Mouse (Mus musculus): Measurements from ENCODE around the gene Soat1. TPM values are rescaled to one million over a fixed set of nuclear protein-coding genes. Genes with fewer than 3 reads are reported as not detected.
"Not testable (repeated sequence)": the region's sequence is repeated elsewhere in the genome, so short reads cannot be mapped to it uniquely, and the experiment has no call there.

Gene Soat1
- polyA plus RNA-seq (2012; ENCODE audit: insufficient read depth, low replicate concordance) = 23.7 TPM in 1 of 2 replicates, not detected in the other

DNA sequence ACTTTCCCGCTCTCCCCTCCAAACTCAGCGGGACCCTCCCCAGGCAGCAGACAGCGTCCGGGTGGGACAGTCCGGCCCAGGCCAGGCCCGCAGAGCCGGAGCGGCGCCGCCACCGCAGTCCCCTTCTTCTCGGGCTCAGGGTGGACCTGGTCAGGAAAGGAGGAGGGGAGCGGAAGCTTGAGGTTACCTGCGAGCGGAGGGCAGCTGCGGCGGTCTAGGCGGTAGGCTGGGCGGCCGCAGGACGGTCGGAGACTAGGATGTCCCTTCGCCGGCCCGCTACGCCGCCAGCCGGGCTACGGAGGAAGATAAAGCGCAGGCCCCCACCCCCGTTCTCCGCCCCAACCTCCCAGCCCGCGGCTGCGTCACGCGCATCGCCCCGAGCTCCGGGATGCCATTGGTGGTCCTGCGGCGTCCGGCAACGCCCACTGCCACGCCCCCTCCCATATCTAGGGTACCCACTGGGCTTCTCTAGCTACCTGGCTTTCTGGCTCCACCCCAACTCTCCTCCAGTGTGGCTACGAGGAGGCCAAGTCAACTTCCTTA, at the start of gene Soat1:
Gene Soat1, minus strand, starts transcription at position 371 of the 543 bp plus-strand sequence.
- H3K9me3 ChIP-seq = peaks cover 7% of the 10 kb centered on the region; the same call in 1 of the 2 replicates
- peaks cover 5% of the 10 kb centered on the region for H3K36me3 ChIP-seq (replicated peaks; ENCODE audit: low read length)
- TF ChIP-seq FLI1 (IDR thresholded peaks at IDR 0.05; ENCODE audit: low read length) = no peak
- TF ChIP-seq GATA1 (IDR thresholded peaks at IDR 0.05; ENCODE audit: borderline replicate concordance, low read length) = no peak
- peaks cover 8% of the 10 kb centered on the region for H3K27me3 ChIP-seq (replicated peaks)
- peak within 1 kb of the TSS; percentile 94 for H3K4me3 ChIP-seq (replicated peaks)
- H3K4me1 ChIP-seq = peaks cover 34% of the 10 kb centered on the region

DNA sequence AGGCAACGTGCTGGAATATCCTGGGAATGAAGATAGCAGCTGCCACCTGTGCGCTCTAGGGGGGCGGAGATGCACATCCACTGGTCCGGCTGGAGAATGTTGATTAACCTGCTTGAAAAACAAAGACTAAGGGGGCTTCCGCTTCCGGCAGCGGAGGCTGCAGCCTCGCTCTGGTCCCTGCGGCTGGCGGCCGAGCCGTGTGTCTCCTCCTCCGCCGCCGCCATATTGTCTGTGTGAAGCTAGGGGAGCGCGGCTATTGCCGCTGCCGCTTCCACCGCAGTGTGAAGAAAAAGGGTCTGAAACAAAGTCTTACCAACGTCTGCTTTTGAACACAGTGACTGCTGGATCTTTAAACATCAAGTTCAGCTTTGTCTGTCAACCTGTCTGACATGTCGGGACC, 49.7 kb upstream of the Soat1 start, which contains the start of gene Gm10031:
Gene Gm10031, plus strand, starts transcription at position 171 of the 400 bp plus-strand sequence.
- H3K27me3 ChIP-seq (replicated peaks); H3K9me3 ChIP-seq; H3K4me3 ChIP-seq (replicated peaks); H3K4me1 ChIP-seq; H3K36me3 ChIP-seq (replicated peaks; ENCODE audit: low read length): not testable (repeated sequence)

DNA sequence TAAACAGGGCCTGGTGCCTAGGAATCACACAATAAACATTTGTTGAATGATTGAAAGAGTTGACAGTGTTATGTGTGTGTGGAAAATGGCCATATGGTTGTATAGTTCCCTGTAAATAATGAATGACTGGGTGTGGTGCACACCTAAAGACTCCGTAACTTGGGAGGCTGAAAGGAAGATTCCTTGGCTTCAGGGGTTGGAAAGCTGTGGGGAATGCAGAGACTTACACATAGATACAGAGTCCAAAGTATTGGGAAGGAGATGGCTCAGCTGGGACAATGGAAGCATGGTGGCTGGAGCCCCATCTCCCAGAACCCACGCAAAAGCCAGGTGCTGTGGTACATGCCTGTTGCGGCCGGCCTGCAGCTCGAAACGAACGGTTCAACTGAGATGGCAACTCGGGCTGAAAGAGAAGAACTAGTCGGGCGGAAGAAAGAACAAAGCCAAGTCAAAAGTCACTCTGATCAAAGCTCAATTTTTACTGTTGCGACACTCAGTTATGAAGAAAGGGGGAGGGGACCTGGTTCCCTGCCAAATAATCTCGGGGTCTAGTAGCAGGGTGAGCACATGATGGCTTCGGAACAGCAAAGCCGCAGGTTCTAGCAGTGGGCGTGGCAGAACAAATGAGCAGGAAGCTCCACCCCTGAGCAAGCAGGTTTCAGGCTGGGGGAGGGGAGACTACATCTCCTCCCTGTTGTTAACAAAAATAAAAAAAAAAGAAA, 47.8 kb upstream of the Soat1 start:
- Histone ChIP-seq H3K4me3 (replicated peaks) (no peak overlapping the region), H3K27me3 (replicated peaks) (peaks cover 4% of the 10 kb centered on the region), H3K36me3 (replicated peaks; ENCODE audit: low read length) (no peaks in the 10 kb centered on the region), H3K4me1 (no peaks in the 10 kb centered on the region), H3K9me3 (no peaks in the 10 kb centered on the region)
- TF ChIP-seq GATA1 (IDR thresholded peaks at IDR 0.05; ENCODE audit: borderline replicate concordance, low read length) = no peak

DNA sequence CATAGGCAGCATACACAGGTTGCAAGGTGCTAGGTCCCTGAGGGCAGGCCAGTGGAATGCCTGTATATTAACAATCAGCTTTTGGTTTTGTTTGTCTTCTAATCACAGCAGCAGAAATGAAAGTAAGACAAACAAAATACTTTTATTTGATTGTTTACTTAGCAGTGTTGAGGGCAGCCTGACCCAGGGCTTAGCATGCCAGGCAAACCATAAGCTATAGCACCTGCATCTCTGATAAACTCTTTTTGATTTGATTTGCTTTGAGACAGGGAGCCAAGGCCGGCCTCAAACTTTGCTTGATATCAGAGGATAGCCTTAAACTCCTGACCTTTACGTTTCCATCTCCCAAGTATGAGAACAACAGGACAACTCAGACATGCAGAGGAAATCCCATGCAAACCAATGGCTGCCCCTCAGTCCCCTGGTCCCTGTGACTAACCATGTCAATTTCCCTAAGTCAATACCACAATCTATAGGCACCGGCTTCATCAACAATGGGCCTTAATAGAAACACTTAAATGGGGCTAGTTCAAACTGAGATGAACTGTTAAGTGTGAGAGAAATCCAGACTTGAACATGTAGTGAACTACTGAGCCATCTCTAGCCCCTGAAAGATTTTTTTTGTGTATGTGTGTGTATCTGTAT, 46.1 kb upstream of the Soat1 start:
- H3K4me1 ChIP-seq = no peaks in the 10 kb centered on the region
- no peaks in the 10 kb centered on the region for H3K9me3 ChIP-seq
- peaks cover 4% of the 10 kb centered on the region for H3K27me3 ChIP-seq (replicated peaks)
- TF ChIP-seq FLI1 (IDR thresholded peaks at IDR 0.05; ENCODE audit: low read length) (no peak), GATA1 (IDR thresholded peaks at IDR 0.05; ENCODE audit: borderline replicate concordance, low read length) (no peak)
- H3K4me3 ChIP-seq (replicated peaks) = no peak overlapping the region
- no peaks in the 10 kb centered on the region for H3K36me3 ChIP-seq (replicated peaks; ENCODE audit: low read length)

DNA sequence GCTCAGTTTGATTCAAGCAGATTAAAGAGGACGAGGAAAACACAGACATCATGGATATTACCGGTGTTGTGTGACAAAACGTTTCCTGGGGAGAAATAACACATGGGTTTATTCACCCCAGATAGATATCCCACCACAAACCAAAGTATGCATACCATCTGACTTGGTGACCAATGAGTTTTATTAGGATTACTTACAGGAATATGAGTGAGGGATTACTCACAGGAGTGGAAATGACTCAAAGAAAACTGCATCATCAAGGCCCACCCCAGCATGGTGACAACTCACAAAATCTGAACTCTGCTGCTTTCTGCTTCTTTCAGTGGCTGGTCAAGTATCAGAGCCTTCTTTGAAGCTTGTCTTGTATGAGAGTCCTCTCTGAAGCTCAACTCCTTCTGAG, 33.6 kb upstream of the Soat1 start:
- TF ChIP-seq FLI1 (IDR thresholded peaks at IDR 0.05; ENCODE audit: low read length) = no peak
- TF ChIP-seq GATA1 (IDR thresholded peaks at IDR 0.05; ENCODE audit: borderline replicate concordance, low read length) = no peak
- Histone ChIP-seq H3K36me3 (replicated peaks; ENCODE audit: low read length) (no peaks in the 10 kb centered on the region), H3K4me1 (no peaks in the 10 kb centered on the region), H3K4me3 (replicated peaks) (no peak overlapping the region), H3K9me3 (peaks cover 37% of the 10 kb centered on the region), H3K27me3 (replicated peaks) (no peaks in the 10 kb centered on the region)

DNA sequence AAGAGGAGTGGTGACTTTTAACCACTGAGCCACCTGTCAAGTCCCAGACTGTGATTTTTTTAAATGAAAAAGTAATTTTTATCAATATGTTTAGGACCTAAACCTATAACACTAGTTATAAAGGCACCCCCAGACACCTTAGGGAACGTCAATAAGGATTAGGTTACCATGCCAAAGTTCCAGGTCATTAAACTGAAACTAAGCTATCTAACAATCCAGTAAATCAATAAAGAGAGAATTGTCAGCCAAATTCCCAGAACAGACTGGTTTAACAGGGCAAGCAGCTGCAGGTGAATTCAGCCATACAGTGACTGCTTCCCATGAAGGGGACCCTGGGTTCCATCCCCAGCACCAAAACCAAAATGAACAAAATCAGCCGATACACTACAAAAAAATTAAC, 31.8 kb upstream of the Soat1 start:
- Histone ChIP-seq H3K9me3 (peaks cover 37% of the 10 kb centered on the region), H3K4me1 (no peaks in the 10 kb centered on the region), H3K36me3 (replicated peaks; ENCODE audit: low read length) (no peaks in the 10 kb centered on the region), H3K27me3 (replicated peaks) (no peaks in the 10 kb centered on the region), H3K4me3 (replicated peaks) (no peak overlapping the region)
- TF ChIP-seq GATA1 (IDR thresholded peaks at IDR 0.05; ENCODE audit: borderline replicate concordance, low read length) (no peak), FLI1 (IDR thresholded peaks at IDR 0.05; ENCODE audit: low read length) (no peak)

DNA sequence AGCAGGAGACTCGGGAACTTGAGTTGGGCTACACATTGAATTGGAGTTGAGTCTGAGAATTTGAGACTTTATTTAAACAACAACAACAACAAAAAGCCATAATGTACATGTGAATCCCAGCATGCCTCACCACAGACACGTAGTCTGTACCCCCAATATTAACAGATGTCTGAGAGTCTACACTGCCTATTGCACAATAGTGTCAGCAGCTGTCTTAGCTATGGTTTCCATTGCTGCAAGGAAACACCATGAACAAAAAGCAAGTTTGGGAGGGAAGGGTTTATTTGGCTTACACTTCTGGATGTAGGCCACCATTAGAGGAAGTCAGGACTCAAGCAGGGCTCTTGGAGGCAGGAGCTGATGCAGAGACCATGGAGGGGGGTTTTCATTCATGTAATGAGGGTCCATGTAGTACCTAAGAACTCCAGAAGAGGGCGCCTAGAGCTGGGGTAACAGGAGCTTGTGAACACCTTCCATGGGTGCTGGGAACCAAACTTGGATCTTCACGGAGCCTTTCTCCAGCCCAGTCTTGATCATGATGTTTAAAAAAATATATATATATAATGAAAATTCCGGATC, 30.9 kb upstream of the Soat1 start:
- H3K9me3 ChIP-seq = peaks cover 34% of the 10 kb centered on the region
- TF ChIP-seq FLI1 (IDR thresholded peaks at IDR 0.05; ENCODE audit: low read length) (no peak), GATA1 (IDR thresholded peaks at IDR 0.05; ENCODE audit: borderline replicate concordance, low read length) (no peak)
- no peaks in the 10 kb centered on the region for H3K36me3 ChIP-seq (replicated peaks; ENCODE audit: low read length)
- no peaks in the 10 kb centered on the region for H3K27me3 ChIP-seq (replicated peaks)
- no peak overlapping the region for H3K4me3 ChIP-seq (replicated peaks)
- H3K4me1 ChIP-seq = no peaks in the 10 kb centered on the region

DNA sequence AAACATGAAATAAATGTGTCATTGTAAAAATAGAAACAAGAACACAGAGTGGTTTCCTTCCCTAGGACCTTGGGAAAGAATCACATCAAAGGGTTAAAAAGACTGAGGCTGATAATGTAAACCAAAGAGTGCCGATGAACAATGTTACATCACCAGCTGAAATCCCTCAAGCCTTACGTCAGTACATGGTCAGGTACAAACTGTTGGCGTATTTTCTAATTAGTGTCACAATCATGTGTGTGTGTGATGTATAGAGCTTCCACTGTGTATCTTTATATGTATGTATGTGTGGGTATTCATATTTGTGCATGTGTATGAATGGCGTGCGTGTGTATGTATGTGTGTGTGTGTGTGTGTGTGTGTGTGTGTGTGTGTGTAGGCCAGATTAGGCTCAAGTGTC, 22.8 kb upstream of the Soat1 start:
- no peaks in the 10 kb centered on the region for H3K4me1 ChIP-seq
- peaks cover 4% of the 10 kb centered on the region for H3K27me3 ChIP-seq (replicated peaks)
- H3K4me3 ChIP-seq (replicated peaks) = no peak overlapping the region
- TF ChIP-seq FLI1 (IDR thresholded peaks at IDR 0.05; ENCODE audit: low read length) (no peak), GATA1 (IDR thresholded peaks at IDR 0.05; ENCODE audit: borderline replicate concordance, low read length) (no peak)
- peaks cover 7% of the 10 kb centered on the region for H3K9me3 ChIP-seq
- no peaks in the 10 kb centered on the region for H3K36me3 ChIP-seq (replicated peaks; ENCODE audit: low read length)

DNA sequence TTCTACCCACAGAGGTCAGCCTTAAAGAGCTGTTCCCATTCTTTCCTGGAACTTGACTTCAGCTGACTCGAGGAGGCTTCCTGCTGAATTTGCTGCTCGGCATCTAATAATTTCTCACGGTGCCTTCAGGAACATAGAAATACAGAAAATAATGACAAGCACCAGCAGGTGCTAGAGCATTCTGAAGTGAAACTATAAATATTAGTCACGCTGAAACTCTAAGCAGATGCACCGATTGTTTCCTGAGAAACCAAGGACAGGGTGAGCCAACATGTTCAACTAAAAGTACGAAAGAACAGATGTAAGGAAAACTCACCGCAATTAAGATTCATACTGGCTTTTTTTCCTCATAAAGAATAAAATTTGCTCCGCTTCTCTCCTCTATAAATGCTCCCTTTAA, 20.9 kb upstream of the Soat1 start:
- TF ChIP-seq FLI1 (IDR thresholded peaks at IDR 0.05; ENCODE audit: low read length) = no peak
- Histone ChIP-seq H3K36me3 (replicated peaks; ENCODE audit: low read length) (no peaks in the 10 kb centered on the region), H3K27me3 (replicated peaks) (peaks cover 4% of the 10 kb centered on the region)

More for the DNA sequence above, 20.9 kb upstream of the Soat1 start:
- Histone ChIP-seq H3K4me3 (replicated peaks) (no peak overlapping the region), H3K9me3 (peaks cover 7% of the 10 kb centered on the region), H3K4me1 (peaks cover 4% of the 10 kb centered on the region; the same call in 1 of the 2 replicates)
